Mouse (Mus musculus): Measurements from ENCODE around the gene Fcrla.
"Not testable (repeated sequence)": the region's sequence is repeated elsewhere in the genome, so short reads cannot be mapped to it uniquely, and the experiment has no call there.

Gene Fcrla

GRCm38 (mm10) chr1:170927378-170927777 is at the start of gene Fcrla:
TSS of gene Fcrla (minus strand) at chr1:170927583.
- no peak for DNase-seq (ENCODE audit: inconsistent age in 2 of 2, low spot score in 1 of 2)

- DNase-seq (ENCODE audit: inconsistent age in 2 of 2, low spot score in 1 of 2): no peak
Measured at GRCm38 (mm10) chr1:170976447-170976846, 49.1 kb upstream of the Fcrla start, which contains the start of gene Fcgr2b. TSS of gene Fcgr2b (minus strand) at chr1:170976547.

- peak in 1 of 2 experiments; percentile 32 for DNase-seq (ENCODE audit: inconsistent age in 2 of 2, low spot score in 1 of 2)
Measured at GRCm38 (mm10) chr1:170975751-170976161, 48.4 kb upstream of the Fcrla start.

GRCm38 (mm10) chr1:170975350-170975749 is 48.0 kb upstream of the Fcrla start:
- DNase-seq (ENCODE audit: inconsistent age in 2 of 2, low spot score in 1 of 2): not testable (repeated sequence)

- DNase-seq (ENCODE audit: inconsistent age in 2 of 2, low spot score in 1 of 2): no peak
Measured at GRCm38 (mm10) chr1:170974736-170975135, 47.4 kb upstream of the Fcrla start.

- DNase-seq (ENCODE audit: inconsistent age in 2 of 2, low spot score in 1 of 2): no peak
Measured at GRCm38 (mm10) chr1:170974171-170974570, 46.8 kb upstream of the Fcrla start.

GRCm38 (mm10) chr1:170972936-170973335 is 45.6 kb upstream of the Fcrla start:
- no peak for DNase-seq (ENCODE audit: inconsistent age in 2 of 2, low spot score in 1 of 2)

- DNase-seq (ENCODE audit: inconsistent age in 2 of 2, low spot score in 1 of 2): no peak
Measured at GRCm38 (mm10) chr1:170972494-170972893, 45.1 kb upstream of the Fcrla start.

GRCm38 (mm10) chr1:170968576-170968975 is 41.2 kb upstream of the Fcrla start:
- DNase-seq (ENCODE audit: inconsistent age in 2 of 2, low spot score in 1 of 2): no peak

- peak; percentile 23 to 70 for DNase-seq (ENCODE audit: inconsistent age in 2 of 2, low spot score in 1 of 2)
Measured at GRCm38 (mm10) chr1:170967581-170967980, 40.2 kb upstream of the Fcrla start.

GRCm38 (mm10) chr1:170963087-170963486 is 35.7 kb upstream of the Fcrla start:
- no peak for DNase-seq (ENCODE audit: inconsistent age in 2 of 2, low spot score in 1 of 2)

- DNase-seq (ENCODE audit: inconsistent age in 2 of 2, low spot score in 1 of 2): peak; percentile 63 to 84
Measured at GRCm38 (mm10) chr1:170962301-170962700, 34.9 kb upstream of the Fcrla start.

- no peak for DNase-seq (ENCODE audit: inconsistent age in 2 of 2, low spot score in 1 of 2)
Measured at GRCm38 (mm10) chr1:170961101-170961500, 33.7 kb upstream of the Fcrla start.

- peak; percentile 39 to 80 for DNase-seq (ENCODE audit: inconsistent age in 2 of 2, low spot score in 1 of 2)
Measured at GRCm38 (mm10) chr1:170959791-170960190, 32.4 kb upstream of the Fcrla start.

- DNase-seq (ENCODE audit: inconsistent age in 2 of 2, low spot score in 1 of 2): no peak
Measured at GRCm38 (mm10) chr1:170958225-170958624, 30.8 kb upstream of the Fcrla start.

- no peak for DNase-seq (ENCODE audit: inconsistent age in 2 of 2, low spot score in 1 of 2)
Measured at GRCm38 (mm10) chr1:170953192-170953591, 25.8 kb upstream of the Fcrla start.

GRCm38 (mm10) chr1:170950772-170951171 is 23.4 kb upstream of the Fcrla start:
- DNase-seq (ENCODE audit: inconsistent age in 2 of 2, low spot score in 1 of 2): no peak

- not testable (repeated sequence) for DNase-seq (ENCODE audit: inconsistent age in 2 of 2, low spot score in 1 of 2)
Measured at GRCm38 (mm10) chr1:170944908-170945307, 17.5 kb upstream of the Fcrla start.

GRCm38 (mm10) chr1:170944151-170944550 is 16.8 kb upstream of the Fcrla start:
- not testable (repeated sequence) for DNase-seq (ENCODE audit: inconsistent age in 2 of 2, low spot score in 1 of 2)

- DNase-seq (ENCODE audit: inconsistent age in 2 of 2, low spot score in 1 of 2): peak; percentile 34 to 77
Measured at GRCm38 (mm10) chr1:170939255-170939654, 11.9 kb upstream of the Fcrla start.

GRCm38 (mm10) chr1:170934383-170934782 is 7.0 kb upstream of the Fcrla start:
- DNase-seq (ENCODE audit: inconsistent age in 2 of 2, low spot score in 1 of 2): no peak

GRCm38 (mm10) chr1:170933940-170934339 is 6.6 kb upstream of the Fcrla start:
- no peak for DNase-seq (ENCODE audit: inconsistent age in 2 of 2, low spot score in 1 of 2)

GRCm38 (mm10) chr1:170933386-170933920 is 6.1 kb upstream of the Fcrla start:
- no peak for DNase-seq (ENCODE audit: inconsistent age in 2 of 2, low spot score in 1 of 2)
